Mouse (Mus musculus): ENCODE measurements at regions not wholly inside any gene's neighbourhood (a gene's known extent, or its start where the extent isn't known, plus 50 kb on each side); places are given as distances from the start of the nearest gene placed in this dataset.

DNA sequence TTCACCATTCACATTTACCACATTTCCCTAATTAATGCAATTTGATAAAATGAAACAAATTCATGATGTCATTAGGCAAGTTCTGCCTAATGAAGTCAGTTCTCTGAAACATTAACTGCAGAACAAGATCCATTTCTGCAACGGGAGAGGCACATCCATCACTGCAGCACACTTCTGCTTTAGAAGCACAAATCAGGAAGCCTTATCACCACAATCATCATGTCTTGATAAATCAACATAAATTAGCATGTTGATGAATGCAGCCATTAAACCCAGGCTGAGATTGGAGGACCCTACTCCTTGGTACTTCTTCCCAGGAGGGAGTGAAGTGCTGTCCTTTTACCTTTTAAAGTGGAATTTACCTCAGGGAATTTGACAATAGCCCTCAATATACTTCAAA lies 1195.4 kb downstream of the Defb40 start:
- no peak for DNase-seq

DNA sequence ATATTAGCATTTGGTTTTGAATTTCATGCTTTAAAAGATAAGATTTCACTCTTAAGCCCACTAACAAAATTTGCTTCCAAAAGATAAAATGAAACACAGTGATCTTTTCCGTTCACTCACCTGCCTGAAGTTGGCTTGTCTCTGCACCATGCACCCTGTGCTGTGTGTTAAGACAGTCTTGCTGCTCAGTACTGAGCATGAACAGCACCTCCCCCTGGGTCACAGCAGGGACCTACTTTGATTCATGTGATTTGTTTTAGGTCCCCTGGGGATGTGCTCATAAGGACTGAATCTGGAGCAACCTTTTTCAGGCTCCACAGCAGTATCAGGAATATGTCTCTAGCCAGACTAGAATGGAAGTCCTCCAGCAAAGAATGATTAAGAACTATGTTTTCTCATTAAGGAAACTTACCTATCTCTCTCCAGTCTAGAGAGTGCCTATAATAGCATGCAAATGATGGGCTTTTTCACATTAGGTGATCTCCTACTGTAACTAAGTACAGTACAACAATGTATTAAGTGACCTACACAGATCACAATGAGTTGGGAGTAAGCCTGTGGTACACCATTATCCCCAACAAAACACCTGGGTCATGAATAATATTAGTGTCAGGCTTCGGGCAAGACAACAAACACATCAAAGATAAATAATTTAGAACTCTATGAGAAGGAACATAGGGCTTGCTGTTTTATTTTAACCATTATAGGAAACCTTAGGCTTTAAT lies 1196.3 kb downstream of the Defb40 start:
- DNase-seq: no peak

DNA sequence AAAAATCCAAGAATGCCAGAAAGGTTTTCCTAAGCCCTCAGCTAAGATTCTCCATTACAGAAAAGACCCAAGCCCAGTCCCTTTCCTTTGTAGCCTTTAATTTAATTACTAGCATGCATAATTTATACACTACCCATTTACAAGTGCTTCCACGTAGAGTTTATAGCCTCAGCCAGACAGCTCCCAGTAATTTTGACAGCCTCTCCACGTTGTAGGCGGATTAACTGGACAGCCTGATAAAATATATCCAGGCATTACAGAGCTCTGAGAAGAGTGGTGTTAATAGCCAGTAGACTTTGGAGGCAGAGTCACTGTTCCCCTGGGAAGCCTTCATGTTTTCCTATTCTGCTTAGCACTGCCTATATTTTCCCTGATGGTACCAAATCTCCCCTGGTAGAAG lies 1202.6 kb downstream of the Defb40 start:
- no peak for DNase-seq

DNA sequence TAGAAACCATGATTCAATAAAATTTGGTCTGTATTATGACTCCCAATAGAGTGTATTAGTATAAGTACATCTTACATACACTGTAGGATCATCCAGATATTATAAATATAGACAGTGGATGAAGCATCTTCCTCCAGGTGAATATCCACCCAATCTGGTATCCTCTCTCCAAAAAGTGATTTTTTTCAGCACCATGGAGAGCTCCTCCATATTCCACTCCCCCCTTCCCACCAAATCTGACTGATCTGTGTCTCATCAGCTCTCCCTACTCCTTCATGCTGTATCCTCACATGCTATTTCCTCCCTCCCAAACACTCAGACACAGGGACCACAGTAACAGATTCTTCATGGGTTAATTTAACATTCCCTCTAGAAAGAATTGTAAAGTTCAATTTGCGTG lies 1204.7 kb downstream of the Defb40 start:
- DNase-seq: no peak

DNA sequence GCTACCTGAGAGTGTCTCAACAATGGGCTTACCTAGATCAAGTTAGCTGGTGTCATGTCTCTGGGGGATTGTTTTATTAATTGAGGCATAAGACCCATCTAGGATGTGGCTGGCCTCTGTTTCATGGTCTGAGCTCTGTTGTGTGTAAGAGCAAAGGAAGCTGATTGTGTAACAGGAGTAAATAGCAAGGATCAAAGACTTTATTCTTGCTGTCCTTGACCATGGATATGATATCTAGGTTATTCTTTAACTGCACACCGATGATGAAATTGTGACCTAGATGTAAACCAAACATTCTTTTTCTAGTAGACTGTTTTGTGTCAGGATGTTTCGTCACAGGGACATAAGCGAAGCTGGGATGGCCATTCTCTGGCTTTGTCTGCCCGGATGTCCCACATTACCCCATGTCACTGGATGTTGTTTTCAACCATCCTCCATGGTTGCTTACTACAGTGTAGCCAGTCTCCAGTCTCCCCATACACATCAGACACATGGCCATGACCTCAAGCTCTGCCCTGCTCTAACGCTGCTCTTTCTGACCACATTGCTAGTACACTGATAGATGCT lies 1210.5 kb downstream of the Defb40 start:
- DNase-seq: no peak

DNA sequence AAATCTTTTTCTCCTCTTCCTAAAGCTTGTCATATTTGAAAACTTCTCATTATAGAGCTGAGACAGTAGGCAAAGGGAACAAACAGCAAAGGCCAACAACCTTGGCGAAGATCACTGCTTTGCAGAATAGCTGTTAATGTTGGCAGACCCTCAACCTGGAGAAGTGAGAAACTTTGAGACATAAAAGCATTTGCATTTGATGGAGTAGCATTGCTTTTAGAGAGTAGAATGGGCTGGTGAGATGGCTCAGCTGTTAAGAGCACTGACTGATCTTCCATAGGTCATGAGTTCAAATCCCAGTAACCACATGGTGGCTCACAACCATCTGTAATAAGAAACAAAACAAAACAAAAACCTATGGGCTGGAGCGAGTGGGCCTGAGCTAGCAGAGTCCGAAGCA lies 1253.4 kb downstream of the Defb40 start:
- no peak for DNase-seq

DNA sequence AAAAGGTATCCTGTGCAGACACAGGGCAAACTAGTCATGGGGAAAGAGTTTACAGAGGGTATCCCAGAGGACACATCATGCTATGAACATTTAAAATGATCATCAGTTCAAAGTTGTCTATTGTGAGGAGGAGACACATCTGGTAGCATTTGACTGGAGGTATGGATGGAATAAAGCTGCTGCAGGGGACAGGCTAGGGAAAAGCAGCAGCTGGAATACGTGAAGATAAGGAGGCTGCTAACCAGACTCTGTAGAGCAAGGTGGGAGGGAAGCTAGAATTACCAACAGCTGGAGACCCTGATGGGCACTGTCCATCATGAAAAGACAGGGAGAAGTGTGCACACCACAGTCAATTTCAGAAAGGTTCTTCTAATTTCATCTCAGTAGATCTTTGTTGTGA lies 1268.9 kb downstream of the Defb40 start:
- no peak for DNase-seq

DNA sequence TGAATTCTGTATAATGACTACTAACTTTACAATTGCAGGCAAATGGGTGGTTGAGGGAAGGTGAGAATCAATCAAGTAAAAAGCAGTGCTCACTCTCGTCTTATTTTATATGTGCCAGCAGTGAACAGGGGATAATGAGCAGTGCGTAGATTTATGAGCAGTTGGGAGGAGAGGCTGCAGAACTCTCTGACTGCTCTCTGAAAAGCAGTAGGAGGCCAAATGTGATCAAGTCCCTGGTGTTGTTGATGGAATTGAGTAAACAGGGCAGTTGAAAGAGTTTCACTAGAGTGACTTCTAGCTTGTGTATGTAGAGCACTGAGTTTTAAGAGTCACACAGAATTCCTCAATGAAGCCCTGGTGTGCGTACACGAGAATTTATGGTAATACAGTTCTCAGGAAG lies 1269.6 kb downstream of the Defb40 start:
- DNase-seq: no peak

DNA sequence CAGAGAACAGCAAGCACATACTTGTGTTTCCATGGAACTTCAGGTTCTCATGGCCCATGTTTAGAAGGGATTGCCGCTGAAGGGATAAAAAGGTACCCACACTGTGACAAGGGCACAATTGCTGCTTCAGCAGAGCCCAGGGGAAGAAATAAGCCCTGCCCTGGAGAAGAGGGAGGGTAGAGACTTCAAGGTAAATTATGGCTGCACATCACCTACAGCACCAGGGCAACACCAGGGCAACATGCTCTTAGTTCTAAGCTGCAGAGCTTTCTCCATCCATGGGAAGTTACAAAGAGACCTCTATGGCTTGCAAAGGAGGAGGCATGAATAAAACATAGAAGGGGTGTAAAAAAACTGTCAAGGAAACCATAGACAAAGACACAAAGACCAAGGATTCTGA lies 1273.8 kb downstream of the Defb40 start:
- DNase-seq: no peak

DNA sequence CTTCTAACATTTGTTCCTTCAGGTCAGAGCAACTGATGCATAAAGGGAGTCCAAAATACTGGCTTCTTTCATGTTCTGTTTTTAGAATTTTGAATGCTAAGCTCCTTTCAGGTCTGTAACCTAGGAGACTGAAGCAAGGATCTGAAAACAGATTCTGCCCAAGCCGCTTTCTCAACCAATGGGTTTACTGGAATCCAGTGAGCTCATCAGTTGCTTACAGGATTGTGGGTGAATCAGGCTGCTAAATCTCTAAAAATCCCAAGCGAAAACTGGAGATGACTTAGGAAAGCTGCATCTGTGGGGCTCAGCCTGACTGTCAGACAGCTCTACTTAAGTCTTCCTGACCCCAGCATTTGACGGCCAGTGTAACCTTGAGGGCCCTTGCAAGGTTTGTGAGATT lies 1277.7 kb downstream of the Defb40 start:
- no peak for DNase-seq

DNA sequence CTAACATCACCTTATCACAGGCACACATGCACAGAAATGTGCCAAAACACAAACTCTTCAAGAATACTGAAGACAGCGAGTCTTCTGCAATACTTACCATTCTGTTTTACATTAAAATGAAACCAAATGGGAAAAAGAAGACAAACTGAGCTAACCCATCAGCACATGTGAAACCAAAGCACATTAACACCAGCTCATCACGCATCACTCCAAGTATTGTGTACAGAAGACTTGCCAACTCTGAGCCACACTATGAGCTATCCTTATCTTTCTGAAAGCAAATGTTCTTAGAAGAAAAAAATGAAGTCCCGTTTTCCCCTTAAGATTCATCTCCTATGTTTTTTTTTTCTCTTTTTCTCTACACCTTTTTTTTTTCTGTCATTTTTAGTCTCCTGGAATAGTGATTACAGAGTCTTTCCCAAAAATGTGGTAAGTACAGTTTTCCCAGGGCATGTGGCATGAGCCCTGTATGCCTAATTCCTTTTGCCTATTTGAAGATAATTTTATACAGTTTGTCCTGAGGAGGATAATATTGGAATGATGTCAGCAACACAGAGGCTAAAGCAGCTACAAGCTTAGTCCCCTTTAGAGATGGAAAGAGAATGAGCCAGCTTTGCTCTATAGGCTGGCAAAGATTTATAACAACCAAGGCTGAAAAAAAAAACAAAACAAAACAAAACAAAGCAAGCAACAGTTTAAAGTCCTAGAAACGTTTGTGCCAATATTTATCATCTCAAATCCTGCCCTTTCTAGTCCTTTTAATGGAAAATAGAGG lies 1287.8 kb downstream of the Defb40 start:
- no peak for DNase-seq

DNA sequence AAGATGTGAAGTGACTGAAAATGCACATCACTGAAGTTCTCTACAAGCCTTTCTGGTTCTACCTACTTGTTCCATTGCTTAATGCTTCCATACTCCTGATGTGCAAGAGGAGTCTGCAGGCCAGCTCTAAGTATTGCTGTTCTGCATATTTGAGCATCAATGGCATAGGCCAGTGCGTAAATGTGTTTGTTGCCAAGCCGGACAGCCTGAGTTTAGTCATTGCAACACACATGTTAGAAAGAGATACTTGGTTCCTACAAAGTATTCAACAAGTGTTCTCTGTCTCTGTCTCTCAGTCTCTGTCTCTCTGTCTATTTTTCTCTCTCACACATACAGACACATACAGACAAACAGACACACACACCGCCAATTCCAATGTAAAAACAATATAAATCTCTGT lies 1288.4 kb downstream of the Defb40 start:
- no peak for DNase-seq

DNA sequence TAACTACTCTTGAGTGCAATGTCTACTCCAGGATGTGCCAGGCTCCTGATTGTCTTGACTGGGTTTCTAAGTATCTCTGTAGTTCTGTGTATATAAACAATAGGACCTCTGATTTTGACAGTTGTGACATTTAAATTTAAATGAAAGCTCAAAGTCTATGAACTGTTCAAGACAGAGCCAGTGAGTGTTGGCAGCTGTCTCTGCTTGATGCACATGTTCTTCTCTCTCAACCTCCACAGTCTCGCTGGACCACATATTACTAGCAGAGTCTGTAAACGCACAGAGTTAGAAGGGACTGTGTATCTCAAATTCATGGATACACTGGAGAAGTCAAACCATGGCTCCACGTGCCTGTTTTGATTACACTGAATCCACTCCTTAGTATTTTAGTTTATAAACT lies 1291.0 kb downstream of the Defb40 start:
- DNase-seq: no peak

DNA sequence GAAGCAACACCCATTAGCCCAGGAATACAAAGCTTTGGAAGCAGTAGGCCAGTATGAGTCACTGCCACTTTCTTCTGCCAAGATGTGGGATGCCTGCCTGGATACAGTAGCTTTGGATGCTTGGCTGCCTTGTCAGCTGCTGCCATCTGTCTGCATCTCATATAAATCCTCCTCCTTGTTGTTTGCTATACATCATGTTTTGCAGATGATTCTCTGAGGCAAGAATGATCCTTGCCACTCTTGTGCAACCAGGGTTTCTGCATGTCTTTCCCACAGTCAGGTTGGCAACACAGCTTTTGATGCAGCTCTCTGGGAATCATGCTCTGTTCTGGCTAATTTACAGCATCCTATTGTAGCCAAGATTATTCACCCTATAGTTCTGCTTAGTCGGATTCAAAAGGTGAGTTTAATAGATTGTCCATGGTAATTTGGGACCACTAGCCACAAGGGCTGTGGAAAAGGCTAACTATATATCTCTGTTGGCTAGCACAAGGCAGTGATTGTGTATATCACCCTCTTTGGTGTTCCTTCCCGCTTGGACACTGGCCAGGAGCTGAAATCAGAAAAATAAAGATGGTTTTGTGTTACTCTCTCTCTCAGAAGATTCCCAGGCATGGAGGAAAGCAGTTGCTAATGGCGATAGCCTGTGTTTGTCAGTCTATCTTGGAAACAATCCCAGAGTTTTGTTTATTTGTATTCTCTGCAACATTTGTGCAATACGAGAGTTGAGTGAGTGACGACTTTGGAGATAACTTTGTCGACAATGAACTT lies 1313.5 kb downstream of the Defb40 start:
- no peak for DNase-seq

DNA sequence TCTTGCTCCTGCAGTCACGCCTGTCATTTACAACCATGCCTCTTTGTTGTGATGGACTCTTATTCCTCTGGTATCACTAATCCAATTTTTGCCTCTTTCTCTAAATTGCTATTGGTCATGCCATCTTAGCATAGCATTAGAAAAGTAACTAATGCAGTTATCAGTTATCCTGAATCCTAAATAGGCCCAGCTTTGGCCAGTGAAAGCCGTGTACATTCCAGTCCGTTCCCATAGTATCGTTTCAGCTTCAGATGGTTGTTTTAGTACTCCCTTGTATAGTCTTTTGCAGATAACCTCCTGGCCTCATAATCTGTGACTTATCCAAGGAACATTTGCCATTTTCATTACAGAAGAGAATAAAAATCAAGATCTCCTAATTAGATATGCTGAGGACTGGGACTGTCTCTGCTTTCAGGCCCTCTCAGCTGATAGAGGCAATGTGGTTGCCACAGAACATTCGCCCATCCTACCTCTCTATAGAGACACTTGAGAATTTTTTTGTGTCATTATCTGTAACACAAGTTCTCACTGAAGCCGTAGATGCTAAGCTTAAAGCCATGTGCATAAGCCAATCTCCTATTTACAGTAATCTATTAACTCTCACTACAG lies 1318.2 kb downstream of the Defb40 start:
- no peak for DNase-seq

DNA sequence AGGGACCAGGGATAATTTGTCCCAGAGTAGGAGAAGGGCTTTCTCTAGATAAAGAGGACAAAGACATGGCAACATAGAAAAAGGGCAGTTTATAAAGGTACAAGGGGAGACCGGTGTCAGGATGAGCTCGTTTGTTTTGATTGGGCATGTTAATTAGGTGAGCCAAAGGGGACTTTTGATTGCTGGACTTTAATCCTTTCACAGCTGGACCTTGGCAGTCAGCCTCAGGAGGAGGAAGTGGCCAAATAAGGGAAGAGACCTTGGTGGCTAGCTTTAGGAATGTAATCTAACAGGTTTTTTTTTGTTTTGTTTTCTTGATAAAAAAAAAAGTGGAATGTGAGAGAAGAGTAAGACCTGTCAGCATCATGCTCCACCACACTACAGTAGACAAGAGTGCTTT lies 1324.3 kb downstream of the Defb40 start:
- peak; percentile 13 to 36 for DNase-seq

DNA sequence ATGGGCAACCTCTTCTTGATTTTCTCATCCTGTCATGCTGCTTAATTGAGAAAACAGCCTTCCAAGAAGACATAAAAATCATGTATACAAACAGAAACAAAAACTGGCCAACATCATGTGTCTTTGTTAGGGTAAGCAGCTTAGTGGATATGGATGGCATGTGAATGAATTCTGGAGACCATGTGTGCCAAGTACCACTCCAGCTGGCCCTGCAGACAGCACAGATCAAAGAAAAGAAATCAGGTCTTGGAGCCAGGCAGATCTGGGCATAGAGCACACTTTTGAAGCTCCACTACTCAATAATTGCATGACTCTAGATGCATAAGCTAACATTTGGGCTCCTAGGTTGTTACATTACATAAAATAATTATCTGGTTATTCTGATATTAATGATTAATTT lies 1330.5 kb downstream of the Defb40 start:
- DNase-seq: no peak

DNA sequence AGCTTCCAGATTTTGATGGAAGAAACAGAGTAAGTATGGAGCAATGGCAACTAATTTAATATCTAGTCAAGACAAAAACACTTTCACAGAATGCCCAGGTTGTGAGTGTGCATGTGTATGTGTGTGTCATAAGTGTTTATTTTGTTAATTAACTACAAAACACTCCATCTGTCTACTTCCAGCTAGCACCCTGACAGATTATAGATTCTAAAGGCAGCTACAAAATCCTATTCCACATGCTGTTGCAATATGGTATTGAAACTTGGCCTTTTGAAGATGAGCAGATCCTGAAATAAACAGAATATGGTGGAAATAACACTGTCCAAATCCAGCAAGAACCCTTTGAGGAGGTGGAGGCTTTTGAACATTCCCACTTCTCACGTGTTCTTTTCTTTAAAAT lies 1356.9 kb downstream of the Defb40 start:
- DNase-seq: no peak

DNA sequence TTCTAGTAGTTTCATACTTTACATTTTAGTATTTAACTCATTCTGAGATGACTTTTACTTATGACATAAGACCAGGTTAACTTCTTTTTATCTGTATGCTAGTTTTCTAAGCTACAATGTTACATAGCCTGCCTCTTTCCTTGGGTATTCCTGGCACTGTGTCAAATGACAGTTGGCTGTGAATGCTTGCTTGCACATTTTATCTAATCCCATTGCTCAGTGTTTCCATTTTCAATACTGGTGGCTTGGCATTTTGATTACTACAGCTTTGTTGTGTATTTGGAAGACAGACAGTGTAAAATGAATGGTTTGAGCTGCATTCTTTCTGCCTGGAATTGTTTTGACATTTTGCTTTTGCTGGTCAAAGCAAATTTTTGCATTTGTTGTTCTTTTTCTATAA lies 1359.2 kb downstream of the Defb40 start:
- no peak for DNase-seq

DNA sequence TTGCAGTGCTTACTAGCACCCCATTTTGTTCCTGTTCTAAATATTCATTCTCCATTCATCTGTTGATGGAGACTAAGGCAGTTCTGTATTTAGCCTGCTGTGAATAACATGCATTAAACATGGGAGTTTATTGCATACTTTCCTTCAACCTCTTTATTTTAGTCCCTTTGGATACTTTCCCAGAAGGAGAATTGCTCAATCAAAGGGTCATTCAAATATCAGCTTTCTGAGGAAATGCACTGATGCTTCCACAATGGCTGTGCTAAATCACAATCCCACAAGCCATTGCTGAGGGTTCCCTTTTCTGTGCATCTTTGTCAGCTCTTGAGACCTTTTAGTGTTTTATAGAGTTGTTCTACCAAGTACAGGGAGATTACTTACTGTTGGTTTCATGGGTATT lies 1359.9 kb downstream of the Defb40 start:
- no peak for DNase-seq

DNA sequence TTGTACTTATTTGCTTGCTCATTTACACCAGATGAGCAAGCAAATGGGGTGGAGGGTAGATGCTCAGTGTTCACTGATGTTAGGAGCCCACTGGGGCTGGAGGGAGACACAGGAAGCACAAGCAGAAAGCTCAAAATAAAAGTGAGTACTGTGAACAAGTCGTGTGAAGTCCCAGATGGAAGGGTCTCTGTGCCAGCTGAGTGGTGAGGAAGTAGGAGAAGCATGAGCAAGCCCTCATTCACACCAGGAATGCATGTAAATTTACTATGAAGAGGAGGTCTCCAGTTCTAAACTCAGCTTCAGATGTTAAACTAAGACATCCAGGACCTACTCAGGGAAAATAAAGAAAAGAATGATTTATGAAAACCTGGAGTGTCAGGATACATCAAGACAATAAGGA lies 1375.2 kb downstream of the Defb40 start:
- DNase-seq: no peak

DNA sequence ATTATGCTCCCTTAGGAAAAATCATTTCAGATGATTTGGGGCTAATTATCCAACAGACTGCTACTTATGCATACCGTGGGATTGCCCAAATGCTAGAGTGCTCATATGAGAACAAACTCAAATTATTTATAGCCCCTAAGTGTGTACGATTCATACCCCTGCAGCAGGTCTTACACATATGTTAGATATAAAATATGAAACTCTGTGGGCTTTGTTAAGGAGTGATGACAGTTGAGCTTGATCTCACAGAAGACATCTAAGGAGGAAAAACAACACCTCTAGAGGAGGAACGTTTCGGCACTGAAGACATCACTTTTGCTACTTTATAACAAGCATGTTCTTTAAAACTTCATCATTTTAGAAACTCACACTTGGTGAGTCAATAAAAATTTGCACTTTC lies 1379.3 kb downstream of the Defb40 start:
- no peak for DNase-seq

DNA sequence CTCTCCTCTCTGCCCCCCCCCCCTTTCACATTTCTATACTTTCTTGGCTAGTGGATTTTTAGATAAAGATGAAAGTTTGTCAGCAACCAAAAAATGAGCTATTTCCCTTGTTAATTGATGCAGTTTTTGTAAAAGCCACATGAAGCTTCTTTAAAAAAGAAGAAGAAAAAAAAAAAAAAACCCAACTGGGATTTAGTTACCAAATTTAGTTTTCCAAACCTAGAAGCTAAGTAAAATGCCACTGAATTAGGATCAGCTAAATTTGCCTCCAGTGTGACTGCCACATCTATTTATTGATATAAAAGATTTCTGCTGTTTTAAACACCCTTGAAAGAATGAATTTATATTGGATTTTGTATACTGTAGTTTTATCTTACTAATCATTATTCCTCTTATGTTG lies 1381.5 kb downstream of the Defb40 start:
- DNase-seq: no peak
